Mouse (Mus musculus) T-helper 2 cell (primary cell): ENCODE data around the gene Atl1.

Experiments
- in situ Hi-C: fragments of 300-600 bp; cut with MboI, MseI; formaldehyde crosslinking; loops from one replicate; pipeline ENCODE4 v1.15.1; 2025; ENCODE audit warnings: high pct_unique_total_duplicates

Gene Atl1

DNA sequence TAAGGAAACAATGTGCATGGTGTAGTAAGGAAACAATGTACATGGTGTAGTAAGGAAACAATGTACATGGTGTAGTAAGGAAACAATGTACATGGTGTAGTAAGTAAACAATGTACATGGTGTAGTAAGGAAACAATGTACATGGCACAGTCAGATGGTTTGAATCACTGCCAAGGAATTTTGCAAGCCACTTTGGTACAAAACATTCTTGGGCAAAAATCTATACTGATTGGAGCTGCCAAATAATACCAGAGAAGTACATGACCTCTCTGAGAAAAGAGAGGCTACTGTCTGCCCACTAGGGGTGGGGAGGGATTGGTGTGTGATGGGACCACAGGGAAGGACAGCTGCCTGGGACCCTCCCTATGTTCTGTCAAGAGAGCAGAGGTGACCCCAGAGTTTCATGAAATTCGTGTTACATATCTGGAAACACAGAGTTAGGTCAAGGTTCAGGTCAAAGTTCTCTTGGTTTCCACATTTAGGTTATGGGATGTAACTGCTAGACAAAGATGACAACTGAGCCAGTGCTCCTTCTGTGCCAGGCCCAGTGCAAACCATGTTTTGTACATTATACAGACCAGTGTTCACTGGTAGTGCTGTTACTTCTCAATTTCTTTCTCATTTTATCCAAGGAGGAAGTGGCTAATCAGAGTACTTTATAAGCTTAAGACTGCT is 49.4 kb downstream of the Atl1 start:
- in situ Hi-C loops = no loop called here

DNA sequence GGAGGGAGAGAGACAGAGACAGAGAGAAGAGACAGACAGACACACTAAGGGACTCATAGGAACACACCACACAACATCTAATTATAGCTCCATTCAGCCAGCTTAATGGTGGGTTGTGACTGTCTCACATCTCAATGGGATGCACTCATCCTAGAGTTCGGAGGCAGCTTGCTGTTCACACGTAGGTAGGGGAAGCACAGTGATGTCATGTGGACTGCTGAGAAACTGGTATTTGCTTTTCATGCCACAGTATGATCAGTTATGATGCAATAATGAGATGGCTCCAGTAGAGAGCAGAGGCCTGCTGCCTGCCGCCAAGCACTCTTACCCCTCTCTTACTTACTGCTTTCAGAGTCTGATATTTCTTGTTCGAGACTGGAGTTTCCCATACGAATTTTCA is 53.4 kb downstream of the Atl1 start:
- in situ Hi-C loops = no loop called here

DNA sequence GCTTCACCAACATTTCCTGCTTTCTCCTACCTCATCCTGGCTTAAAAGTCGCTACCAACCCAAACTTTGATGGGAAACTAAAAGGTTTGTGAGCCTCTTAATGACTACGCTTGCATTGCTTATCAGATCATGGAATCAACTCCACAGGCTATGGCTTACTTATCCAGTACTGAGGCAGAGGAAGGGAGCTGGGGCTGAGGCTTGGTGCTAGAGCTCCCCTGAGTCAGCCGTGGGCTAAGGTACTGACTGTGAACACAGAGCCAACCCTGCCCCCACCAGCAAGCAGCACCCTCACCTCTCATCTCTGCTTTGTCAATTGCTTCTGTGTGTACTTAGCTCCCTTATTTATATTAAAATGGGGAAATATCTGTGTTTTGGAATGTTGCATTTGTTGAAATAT is 55.1 kb downstream of the Atl1 start:
- in situ Hi-C loops = no loop called here

- in situ Hi-C loops = no loop called here
Observed at GRCm38 (mm10) chr12:69957378-69957777, 65.0 kb downstream of the Atl1 start.

DNA sequence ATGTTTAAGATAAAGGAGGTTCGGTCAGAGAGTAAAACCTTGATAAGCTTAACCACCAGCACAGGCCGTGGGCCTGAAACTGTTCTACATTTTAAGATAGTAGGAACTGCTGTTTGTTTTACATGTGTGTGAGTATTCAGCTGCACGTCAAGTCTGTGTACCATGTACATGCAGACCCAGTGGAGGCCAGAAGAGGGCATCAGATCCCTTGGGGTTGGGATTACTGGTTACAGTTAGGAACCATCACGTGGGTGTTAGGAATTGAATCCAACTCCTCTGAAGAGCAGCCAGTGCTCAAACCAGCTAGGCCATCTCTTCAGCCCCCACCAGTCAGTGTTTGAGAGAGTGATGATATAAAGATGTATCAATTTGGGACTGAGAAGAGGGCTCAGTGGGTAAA is 70.1 kb downstream of the Atl1 start:
- in situ Hi-C loops = no loop called here

DNA sequence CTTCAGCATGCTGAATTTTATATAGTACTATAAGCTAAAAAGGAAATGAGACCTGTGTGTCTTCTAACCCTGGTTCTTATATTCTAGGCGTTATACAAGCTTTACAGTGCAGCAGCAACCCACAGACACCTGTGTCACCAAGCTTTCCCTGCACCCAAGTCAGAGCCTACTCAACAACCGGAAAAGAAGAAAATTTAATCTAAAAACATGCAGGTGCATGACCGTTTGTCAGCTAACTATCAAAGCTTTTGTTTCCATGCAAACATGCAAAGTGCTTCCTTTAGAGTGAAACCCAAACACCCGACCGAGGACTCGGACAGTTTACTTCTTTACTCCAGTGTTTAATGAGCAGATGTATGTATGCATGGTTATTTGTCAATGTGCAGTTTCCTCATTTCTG is 70.7 kb downstream of the Atl1 start:
- in situ Hi-C loops = no loop called here

- in situ Hi-C loops = no loop called here
Observed at GRCm38 (mm10) chr12:69965644-69966043, 73.2 kb downstream of the Atl1 start.

- in situ Hi-C loops = no loop called here
Observed at GRCm38 (mm10) chr12:69966071-69966470, 73.7 kb downstream of the Atl1 start.

GRCm38 (mm10) chr12:69967112-69967511 is 74.7 kb downstream of the Atl1 start:
- in situ Hi-C loops = no loop called here

DNA sequence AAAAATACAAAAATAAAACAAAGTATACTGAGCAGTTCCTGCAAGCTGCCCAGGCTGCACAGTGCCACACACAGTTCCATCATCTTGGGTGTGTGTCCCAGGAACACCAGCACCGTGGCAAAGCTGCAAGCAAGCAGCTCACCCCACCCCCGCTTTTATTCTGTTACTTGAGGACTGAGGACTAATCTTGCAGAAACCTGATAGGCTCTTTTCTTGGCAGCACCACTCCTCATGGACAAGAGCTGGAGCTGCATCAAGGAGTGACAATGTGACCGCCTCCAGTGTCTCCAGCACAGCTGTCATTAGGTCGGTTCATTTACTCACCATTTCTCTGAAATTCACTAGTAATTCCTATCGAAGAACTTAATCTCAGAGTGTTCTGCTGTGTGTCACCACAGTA is 75.7 kb downstream of the Atl1 start:
- in situ Hi-C loops = no loop called here

GRCm38 (mm10) chr12:69973666-69974065 is 81.3 kb downstream of the Atl1 start:
- in situ Hi-C loops = loop anchor here (5.0 kb wide), 1 partner anchor 89 kb away; no protein-coding TSS in a partner anchor

DNA sequence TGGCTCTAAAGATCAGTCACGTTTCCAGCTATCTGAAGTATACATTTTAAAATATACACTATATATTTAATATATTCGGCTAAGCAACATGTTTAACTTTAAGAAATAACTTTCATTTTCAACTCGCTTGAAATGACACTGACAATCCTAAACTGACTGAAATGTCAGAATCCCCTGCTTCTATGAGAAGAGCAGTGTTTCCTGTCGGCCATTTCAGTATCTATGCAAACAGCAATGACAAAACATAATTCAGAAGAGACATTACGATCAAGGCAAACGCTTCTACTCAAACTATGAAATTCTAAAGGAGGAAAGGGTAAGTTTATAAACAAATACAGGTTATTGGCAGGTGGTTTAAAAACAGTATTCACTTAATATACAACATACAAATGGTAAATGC is 84.3 kb downstream of the Atl1 start:
- in situ Hi-C loops = no loop called here

DNA sequence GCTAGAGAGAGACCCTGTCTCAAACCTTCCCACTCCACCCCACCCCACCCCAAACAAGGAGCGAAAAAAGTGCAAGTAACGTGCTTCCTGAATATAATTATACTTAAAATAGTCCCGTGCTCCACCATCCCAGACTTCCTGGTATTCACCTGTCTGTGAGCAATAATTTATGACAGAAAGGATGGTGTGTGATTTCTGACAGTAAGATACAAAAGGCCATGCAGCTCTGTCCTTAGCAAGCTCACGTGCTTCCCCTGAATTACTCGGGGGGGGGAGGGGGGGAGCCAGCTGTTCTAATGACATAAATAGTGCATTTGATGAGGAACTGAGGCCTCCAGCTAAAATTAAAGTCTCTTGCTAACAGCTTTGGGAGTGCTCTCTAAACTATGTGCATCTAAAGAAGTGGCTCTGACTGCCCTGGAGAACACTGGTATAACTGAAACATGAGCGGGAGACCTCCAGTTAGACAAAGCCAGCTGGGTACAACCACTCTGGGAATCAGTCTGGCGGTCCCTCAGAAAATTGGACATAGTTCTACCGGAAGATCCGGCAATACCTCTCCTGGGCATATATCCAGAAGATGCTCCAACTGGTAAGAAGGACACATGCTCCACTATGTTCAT is 85.1 kb downstream of the Atl1 start:
- in situ Hi-C loops = no loop called here

GRCm38 (mm10) chr12:69982874-69983273 is 90.5 kb downstream of the Atl1 start:
- in situ Hi-C loops = no loop called here

DNA sequence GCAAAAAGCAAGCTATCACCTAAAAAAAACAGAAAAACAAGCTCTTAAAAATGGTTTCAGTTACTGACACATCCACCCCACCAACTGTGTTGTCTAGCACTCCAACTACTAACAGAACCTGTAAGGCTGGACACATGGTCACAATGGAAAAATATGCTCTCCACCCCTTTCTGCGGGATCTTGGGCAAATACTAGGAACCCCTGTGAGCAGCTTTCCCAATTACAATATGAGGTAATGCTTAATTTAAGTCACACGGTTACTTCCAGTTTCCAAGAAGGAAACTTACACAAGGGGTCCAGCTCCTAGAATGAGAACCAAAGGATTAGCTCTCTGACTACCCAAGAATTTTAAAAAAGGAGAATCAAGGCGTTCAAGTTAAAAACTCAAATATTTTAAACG is 93.1 kb downstream of the Atl1 start:
- in situ Hi-C loops = no loop called here

- in situ Hi-C loops = no loop called here
Observed at GRCm38 (mm10) chr12:69986241-69986762, 93.9 kb downstream of the Atl1 start.

DNA sequence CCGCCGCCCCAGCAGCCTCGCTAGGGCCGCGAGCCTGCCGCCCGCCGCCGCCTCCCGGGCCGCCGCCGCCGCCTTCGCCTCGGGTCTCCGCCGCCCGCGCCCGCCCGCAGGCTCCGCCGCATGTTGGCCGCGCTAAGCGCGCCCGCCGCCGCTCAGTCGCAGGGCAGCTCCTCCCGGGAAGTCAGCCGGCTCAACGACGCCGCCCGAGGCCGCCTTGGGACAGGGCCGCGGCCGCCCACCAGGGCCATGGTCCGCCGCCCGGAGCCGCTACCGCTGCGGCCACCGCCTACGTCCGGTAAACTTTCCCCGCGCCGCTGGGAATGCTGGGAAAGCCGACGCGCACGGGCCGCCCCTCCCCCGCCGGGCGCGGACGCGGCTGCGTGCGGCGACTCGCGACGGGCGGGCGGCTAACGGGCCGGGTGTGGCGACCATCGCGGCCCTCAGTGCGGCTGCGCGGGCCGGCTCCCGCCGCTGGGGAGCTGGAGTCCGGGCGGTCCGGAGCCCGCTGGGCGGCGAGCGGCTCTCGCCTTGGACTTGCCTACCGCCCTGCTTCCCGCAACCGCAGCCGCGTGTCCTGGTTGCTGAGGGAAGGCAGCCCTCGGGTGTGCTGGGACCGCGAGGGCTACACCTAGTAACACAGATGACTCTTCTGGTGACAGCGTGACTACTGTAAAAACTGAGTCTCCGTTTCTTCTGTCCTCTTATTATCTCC is 94.5 kb downstream of the Atl1 start, which contains the start of gene Sav1:
Gene Sav1, minus strand, starts transcription at position 217 of the 712 bp plus-strand sequence.
- in situ Hi-C loops = no loop called here

GRCm38 (mm10) chr12:69995382-69995781 is 103.0 kb downstream of the Atl1 start:
- in situ Hi-C loops = no loop called here

DNA sequence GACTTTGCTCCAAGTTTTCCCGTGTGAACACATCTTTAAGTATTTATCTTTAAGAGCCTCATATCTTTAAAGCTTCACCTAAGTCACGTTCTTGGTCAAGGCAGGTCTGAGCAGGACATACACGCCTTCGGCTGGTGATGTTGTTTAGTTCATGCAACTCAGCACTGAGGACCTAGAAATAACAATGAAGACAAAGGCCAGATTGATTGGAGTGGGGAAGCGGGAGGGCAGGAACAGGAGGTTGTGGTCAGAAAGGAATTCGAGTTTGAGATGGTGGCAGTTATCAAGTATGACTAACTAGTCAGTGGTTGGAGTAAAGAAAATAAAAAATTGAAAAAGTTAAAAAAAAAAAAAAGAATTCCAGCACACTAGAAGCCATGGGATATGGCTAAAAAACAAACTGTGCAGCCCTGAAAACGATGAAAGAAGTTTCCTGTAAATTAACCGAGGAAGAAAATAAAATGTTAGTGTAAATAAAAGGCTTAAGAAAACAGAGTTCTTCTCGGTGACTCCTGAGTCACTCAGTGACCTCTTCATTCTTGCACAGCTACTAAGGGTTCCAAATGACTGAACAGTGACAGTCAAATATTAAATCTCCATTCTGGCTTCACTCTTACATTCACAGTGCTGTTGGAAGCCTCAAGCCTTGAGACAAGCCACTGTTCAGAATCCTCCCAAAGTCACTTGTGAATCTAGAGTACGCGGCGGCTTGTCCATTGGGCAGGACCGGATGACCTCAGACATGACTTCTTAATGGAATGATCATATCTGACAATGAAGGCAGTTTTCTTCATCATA is 106.0 kb downstream of the Atl1 start:
- in situ Hi-C loops = no loop called here

GRCm38 (mm10) chr12:70005103-70005502 is 112.7 kb downstream of the Atl1 start:
- in situ Hi-C loops = no loop called here

- in situ Hi-C loops = no loop called here
Observed at GRCm38 (mm10) chr12:70010356-70010755, 117.9 kb downstream of the Atl1 start.

DNA sequence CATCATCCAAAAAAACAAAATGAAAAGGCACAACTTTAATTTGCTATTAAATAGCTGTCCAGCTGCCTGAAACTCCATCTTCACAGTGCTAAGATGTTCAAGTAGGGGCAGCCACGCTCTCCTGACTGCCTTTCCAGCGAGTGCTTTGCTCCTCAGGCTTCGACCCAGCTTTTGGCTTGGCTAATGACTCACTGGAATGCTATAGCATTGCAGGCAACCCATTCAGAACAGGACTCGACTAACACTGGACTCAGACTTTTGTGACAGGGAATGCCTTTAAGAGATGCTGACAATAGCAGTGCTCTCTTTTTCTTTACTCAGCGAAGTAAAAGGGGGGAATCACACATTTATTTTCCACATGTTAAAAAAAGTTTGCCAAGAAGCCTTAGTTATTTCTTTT is 119.3 kb downstream of the Atl1 start:
- in situ Hi-C loops = no loop called here
